ENCODE assay signal across 12 mouse cellular contexts in genomic region chr11:108780271-108781250, GRCm38 (mm10).
A peak's percentile ranks its signal among the peaks of the same experiment; 100 is the strongest.
DNase-seq lines count a peak whose midpoint lies in the region; ATAC-seq and TF ChIP-seq lines count a peak whose summit lies in the region.
"Had no signal": no experiment of that assay in that cellular context is flagged by ENCODE, and none has a peak within 500 bp of the region (broad histone marks: within the 10 kb centered on the region; RNA-seq: fewer than 3 reads in every experiment).

No protein-coding gene starts in this region.

- H3K27ac ChIP-seq in gastrocnemius, adult 2 months = no peak overlapping the region
- no peak overlapping the region for H3K27ac ChIP-seq in midbrain, embryonic 11.5 days (ENCODE audit: low read depth, low read length)
- no peak overlapping the region; the same call in 1 of the 2 replicates for H3K27ac ChIP-seq in midbrain, embryonic 10.5 days (replicated peaks)
- H3K27ac ChIP-seq: hindbrain, embryonic 13.5 days had no signal

- H3K4me1 ChIP-seq in midbrain, embryonic 11.5 days (ENCODE audit: control insufficient read depth, insufficient read depth, low read length) = peaks cover 3% of the 10 kb centered on the region; the same call in 1 of the 2 replicates
- H3K4me1 ChIP-seq in midbrain, embryonic 10.5 days = peaks cover 13% of the 10 kb centered on the region

- peak; percentile 68 for ATAC-seq in midbrain, embryonic 11.5 days (ENCODE audit: low FRiP score)
- ATAC-seq in frontal cortex, adult (ENCODE audit: low TSS enrichment) = no peak

- 77% methylated on average over 15 of the region's 15 CpGs for WGBS in midbrain, embryonic 11.5 days
- 85% methylated on average over 15 of the region's 15 CpGs for WGBS in midbrain, embryonic 10.5 days

- H3K9ac ChIP-seq in midbrain, embryonic 11.5 days (ENCODE audit: low read length) = no peak overlapping the region
- H3K9ac ChIP-seq: hindbrain, embryonic 13.5 days had no signal

- peak; percentile 23 for DNase-seq in gastrocnemius, adult 2 months
- DNase-seq in gastrocnemius, adult 8-10 months (ENCODE audit: low spot score in 2 of 2) = no peak
- peak; percentile 78 for DNase-seq in midbrain, embryonic 11.5 days (ENCODE audit: low spot score, missing footprints)
- DNase-seq in midbrain, embryonic 10.5 days (ENCODE audit: low spot score) = no peak
- peak; percentile 3 for DNase-seq in heart, postnatal 25 days (ENCODE audit: low spot score)
- DNase-seq in spleen, postnatal 4 days (ENCODE audit: low spot score in 2 of 2) = no peak
- DNase-seq in left cerebral cortex, adult 8-10 months (ENCODE audit: low spot score in 2 of 2) = no peak
- DNase-seq: lung, postnatal 14 days; retina, postnatal 1 day; thymus, postnatal 36 days had no signal

- no peak overlapping the region for H3K4me2 ChIP-seq in midbrain, embryonic 11.5 days
- H3K4me2 ChIP-seq: hindbrain, embryonic 13.5 days had no signal

- no peak for TF ChIP-seq CTCF in gastrocnemius, adult 2 months (IDR thresholded peaks at IDR 0.05)

- intact Hi-C loops in gastrocnemius, adult 2 months (cut with DNase I) = no loop called here
- intact Hi-C loops in heart, postnatal 25 days (cut with DNase I) = no loop called here

- H3K36me3 ChIP-seq in midbrain, embryonic 11.5 days (ENCODE audit: control insufficient read depth, insufficient read depth, low read length) = no peaks in the 10 kb centered on the region
- H3K36me3 ChIP-seq in midbrain, embryonic 10.5 days = no peaks in the 10 kb centered on the region
- H3K36me3 ChIP-seq: hindbrain, embryonic 13.5 days had no signal

- no peaks in the 10 kb centered on the region for H3K9me3 ChIP-seq in midbrain, embryonic 11.5 days (ENCODE audit: control insufficient read depth, low read length)
- no peaks in the 10 kb centered on the region for H3K9me3 ChIP-seq in midbrain, embryonic 10.5 days (replicated peaks)
- H3K9me3 ChIP-seq: hindbrain, embryonic 13.5 days had no signal

- H3K4me3 ChIP-seq in gastrocnemius, adult 2 months = no peak overlapping the region
- H3K4me3 ChIP-seq in midbrain, embryonic 11.5 days (ENCODE audit: low read depth, low read length) = no peak overlapping the region
- H3K4me3 ChIP-seq in midbrain, embryonic 10.5 days = no peak overlapping the region
- H3K4me3 ChIP-seq: hindbrain, embryonic 13.5 days had no signal

- H3K27me3 ChIP-seq in midbrain, embryonic 11.5 days (ENCODE audit: control insufficient read depth, insufficient read depth, low read length) = no peaks in the 10 kb centered on the region
- H3K27me3 ChIP-seq in midbrain, embryonic 10.5 days (ENCODE audit: low read depth, poor library complexity, severe bottlenecking) = no peaks in the 10 kb centered on the region
- H3K27me3 ChIP-seq: hindbrain, embryonic 13.5 days had no signal

Comparison
In these comparisons a context has a peak if more than half of its experiments do, and no peak if none do; other contexts are left out.
1. DNase-seq: peak in gastrocnemius, adult 2 months (single experiment), midbrain, embryonic 11.5 days (single experiment) and heart, postnatal 25 days (single experiment); none in gastrocnemius, adult 8-10 months (0 of 2), midbrain, embryonic 10.5 days (single experiment), spleen, postnatal 4 days (0 of 2) and left cerebral cortex, adult 8-10 months (0 of 2).